Mouse (Mus musculus): ENCODE data around the gene Olfr1418.
"Not testable (repeated sequence)": the region's sequence is repeated elsewhere in the genome, so short reads cannot be mapped to it uniquely, and the experiment has no call there.

GRCm38 (mm10) chr19:11878404-11878803 lies 17.5 kb upstream of the Olfr1418 start:
- TF ChIP-seq CTCF (IDR thresholded peaks at IDR 0.05; ENCODE audit: low read depth, low read length); POLR2A (IDR thresholded peaks at IDR 0.05; ENCODE audit: insufficient read depth, low read length): not testable (repeated sequence)
